Mouse (Mus musculus) spleen, adult 2 months (tissue): ENCODE results near the gene Rab29. TPM values are rescaled to one million over a fixed set of nuclear protein-coding genes. Genes with fewer than 3 reads are reported as not detected.
"Not testable (repeated sequence)": the region's sequence is repeated elsewhere in the genome, so short reads cannot be mapped to it uniquely, and the experiment has no call there.

Experiments used
- DNase-seq, 2 experiments: peaks; one replicate each; pipeline versions ENCODE4 v3.0.0 to v3.0.0-alpha.2; 2012 to 2021; ENCODE audit warnings: low spot score in 2 of 2, low read depth in 1 of 2
- H3K27ac ChIP-seq: fragments of 200-500 bp; 2 replicates; pipeline ENCODE4 v1.5.1; 2012; ENCODE audit warnings: low read length, inconsistent platforms; ENCODE audit not compliant: insufficient read depth
- H3K27me3 ChIP-seq: fragments of 200-500 bp; 2 replicates; pipeline ENCODE4 v1.6.1; 2012; ENCODE audit warnings: mild to moderate bottlenecking, moderate library complexity, low read length, inconsistent platforms; ENCODE audit not compliant: control insufficient read depth, insufficient read depth
- H3K36me3 ChIP-seq: fragments of 200-500 bp; 2 replicates; pipeline ENCODE4 v1.6.1; 2012; ENCODE audit warnings: mild to moderate bottlenecking, low read length, inconsistent platforms; ENCODE audit not compliant: control insufficient read depth, insufficient read depth
- H3K4me1 ChIP-seq: fragments of 200-500 bp; 2 replicates; pipeline ENCODE4 v1.6.1; 2011; ENCODE audit warnings: inconsistent platforms; ENCODE audit not compliant: control insufficient read depth, insufficient read depth, insufficient read length
- H3K4me3 ChIP-seq: fragments of 200-500 bp; 2 replicates; pipeline ENCODE4 v1.5.1; 2011; ENCODE audit warnings: mild to moderate bottlenecking, inconsistent platforms; ENCODE audit not compliant: insufficient read depth, insufficient read length; ENCODE audit errors: extremely low read depth
- CTCF ChIP-seq: fragments of 200-500 bp; IDR thresholded peaks from 2 replicates; pipeline ENCODE4 v1.5.1; 2011; ENCODE audit warnings: mild to moderate bottlenecking, inconsistent platforms; ENCODE audit not compliant: insufficient read depth, insufficient read length, insufficient replicate concordance; ENCODE audit errors: extremely low read depth
- POLR2A ChIP-seq: fragments of 200-500 bp; IDR thresholded peaks from 2 replicates; pipeline ENCODE4 v1.6.1; 2011; ENCODE audit warnings: low read depth, low read length, inconsistent platforms
- WGBS: fragments of 180-500 bp; shearing (Covaris S2); methylation state at CpG from one replicate; pipeline ENCODE4 v1.1.7; 2018; 5-methylcytosine and 5-hydroxymethylcytosine counted together
- polyA plus RNA-seq: library from polyadenylated mRNA; depleted of rRNA; stranded (reverse); fragments of >200 nt; gene quantifications from 2 replicates; pipeline ENCODE4 v1.2.3, GENCODE M21; 2012

Rab29 gene
- polyA plus RNA-seq, 1 experiment: 30.1 TPM

DNA sequence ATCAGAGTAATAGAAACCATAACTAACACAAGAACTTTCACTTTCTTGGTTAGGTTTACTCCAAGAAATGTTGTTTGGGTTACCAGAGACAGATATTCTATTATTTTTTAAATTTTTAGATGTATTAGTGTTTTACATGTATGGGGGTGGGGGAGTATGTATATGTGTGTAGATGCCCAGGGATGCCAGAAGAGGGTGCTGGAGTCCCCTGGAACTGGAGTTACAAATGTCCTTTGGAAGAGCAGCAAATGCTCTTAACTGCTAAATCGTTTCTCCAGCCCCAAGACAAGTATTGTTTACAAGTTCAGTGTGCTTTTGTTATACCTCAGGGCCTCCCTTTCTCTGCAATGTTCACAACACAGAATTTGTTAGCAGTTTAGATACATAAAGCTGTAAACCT, 38.5 kb downstream of the Rab29 start:
- H3K36me3 ChIP-seq: no peaks in the 10 kb centered on the region
- WGBS: 5% methylated on average over 1 of the region's 1 CpGs
- H3K27ac ChIP-seq: no peak overlapping the region
- H3K4me3 ChIP-seq: no peak overlapping the region
- DNase-seq: no peak
- no peaks in the 10 kb centered on the region for H3K27me3 ChIP-seq
- H3K4me1 ChIP-seq: no peaks in the 10 kb centered on the region
- no peak for TF ChIP-seq POLR2A

GRCm38 (mm10) chr1:131908456-131908855, 41.4 kb downstream of the Rab29 start:
- H3K27ac ChIP-seq: no peak overlapping the region
- no peaks in the 10 kb centered on the region for H3K36me3 ChIP-seq
- H3K4me1 ChIP-seq: peaks cover 4% of the 10 kb centered on the region; the same call in 1 of the 2 replicates
- no peak overlapping the region for H3K4me3 ChIP-seq
- no peaks in the 10 kb centered on the region for H3K27me3 ChIP-seq
- 65% methylated on average over 3 of the region's 3 CpGs for WGBS
- DNase-seq: no peak
- no peak for TF ChIP-seq POLR2A
- no peak for TF ChIP-seq CTCF

- not testable (repeated sequence) for DNase-seq, H3K36me3 ChIP-seq, H3K27ac ChIP-seq, H3K4me3 ChIP-seq, H3K4me1 ChIP-seq, H3K27me3 ChIP-seq
- 97% methylated on average over 2 of the region's 2 CpGs for WGBS
Observed at GRCm38 (mm10) chr1:131909236-131909635, 42.2 kb downstream of the Rab29 start.

- H3K4me1 ChIP-seq: peaks cover 4% of the 10 kb centered on the region; the same call in 1 of the 2 replicates
- WGBS: 1% methylated on average over 32 of the region's 35 CpGs
- 0 out of 2 replicates have a peak, but pooled peaks have one; percentile 8 for TF ChIP-seq CTCF
- TF ChIP-seq POLR2A: no peak
- DNase-seq: peak; percentile 99 to 100
- H3K27me3 ChIP-seq: no peaks in the 10 kb centered on the region
- H3K36me3 ChIP-seq: no peaks in the 10 kb centered on the region
- peak within 1 kb of the TSS; percentile 93 for H3K27ac ChIP-seq
- peak within 1 kb of the TSS; percentile 99 for H3K4me3 ChIP-seq
Observed at GRCm38 (mm10) chr1:131910001-131910648, 43.1 kb downstream of the Rab29 start, which contains the start of gene Nucks1. Nucks1 (plus strand) TSS chr1:131910534.

DNA sequence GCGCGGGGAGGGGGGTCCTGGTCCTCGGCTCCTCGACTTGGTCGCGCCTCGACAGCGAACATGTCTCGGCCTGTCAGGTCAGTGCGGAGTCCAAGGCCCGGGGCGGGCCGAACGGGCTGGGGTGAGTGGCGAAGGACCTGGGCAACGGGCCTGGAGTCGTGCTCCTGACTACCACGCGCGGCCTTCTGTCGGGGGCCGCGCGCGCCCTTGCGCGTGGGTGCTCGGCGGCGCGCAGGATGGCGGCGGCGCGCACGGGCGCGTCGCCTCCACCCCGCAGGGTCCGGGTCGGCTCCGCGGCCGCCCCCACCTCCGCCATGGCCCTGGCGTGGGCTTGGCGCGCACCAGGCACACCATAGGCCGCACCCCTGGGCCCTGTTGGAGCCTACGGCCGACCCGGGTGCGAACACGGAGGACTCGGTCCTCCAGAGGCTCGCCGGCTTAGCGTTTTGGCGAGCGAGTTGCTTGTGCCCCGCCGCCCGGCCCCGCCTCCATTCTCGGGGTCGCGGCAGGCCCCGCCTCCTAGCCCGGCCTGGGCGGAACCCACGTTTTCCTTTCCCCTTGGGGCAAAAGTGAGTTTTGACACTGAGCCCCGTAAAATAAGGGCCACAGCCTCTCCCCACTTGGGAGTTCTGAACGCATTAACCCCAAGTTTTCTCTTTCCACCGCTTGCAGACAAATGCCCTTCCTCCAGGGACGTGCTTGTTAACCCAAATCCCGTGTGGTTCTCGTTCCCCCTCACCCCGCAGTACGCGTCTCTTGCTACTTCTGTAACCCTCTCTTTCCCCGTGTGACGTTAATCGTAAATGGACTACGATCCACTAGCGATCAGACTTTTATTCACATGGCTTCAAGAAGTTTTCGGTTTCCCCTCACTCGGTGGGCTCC, 43.9 kb downstream of the Rab29 start:
- WGBS: under 1% methylated on average over 84 of the region's 88 CpGs
- Histone ChIP-seq H3K4me3 (peak overlapping the region; percentile 99), H3K36me3 (no peaks in the 10 kb centered on the region), H3K27ac (peak overlapping the region; percentile 93), H3K27me3 (no peaks in the 10 kb centered on the region), H3K4me1 (peaks cover 4% of the 10 kb centered on the region; the same call in 1 of the 2 replicates)
- TF ChIP-seq POLR2A (no peak; the same call in 1 of the 2 replicates), CTCF (no peak)
- DNase-seq: peak; percentile 53 to 83

DNA sequence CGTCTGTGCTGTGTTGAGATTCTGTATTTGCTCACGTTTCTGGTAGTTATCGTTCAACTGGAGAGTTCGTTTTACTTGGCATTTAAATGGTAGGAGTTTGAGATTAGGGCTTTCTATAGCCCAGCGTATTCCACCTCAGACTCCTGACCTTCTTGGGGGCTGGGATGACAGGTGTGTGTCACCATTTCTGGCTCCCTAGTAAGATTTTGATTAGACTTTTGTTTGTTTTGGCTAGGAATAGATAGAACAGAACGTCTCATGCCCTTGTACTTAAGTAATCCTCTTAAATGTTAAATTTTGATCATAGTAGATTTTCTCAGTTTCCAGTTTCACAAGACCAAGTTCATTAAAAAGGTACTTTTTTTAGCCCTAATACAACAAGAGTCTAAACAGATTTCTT, 50.6 kb downstream of the Rab29 start:
- H3K36me3 ChIP-seq: peaks cover 10% of the 10 kb centered on the region
- WGBS: 73% methylated on average over 6 of the region's 6 CpGs
- no peak overlapping the region for H3K4me3 ChIP-seq
- H3K27ac ChIP-seq: no peak overlapping the region
- no peak for TF ChIP-seq CTCF
- no peak for TF ChIP-seq POLR2A
- H3K4me1 ChIP-seq: no peaks in the 10 kb centered on the region; the same call in 1 of the 2 replicates
- no peaks in the 10 kb centered on the region for H3K27me3 ChIP-seq
- DNase-seq: no peak

- WGBS: 99% methylated on average over 2 of the region's 2 CpGs
- DNase-seq: no peak
- Histone ChIP-seq H3K27ac (no peak overlapping the region), H3K4me3 (no peak overlapping the region), H3K4me1 (no peaks in the 10 kb centered on the region; the same call in 1 of the 2 replicates), H3K36me3 (peaks cover 14% of the 10 kb centered on the region), H3K27me3 (no peaks in the 10 kb centered on the region)
- TF ChIP-seq POLR2A: no peak
- no peak for TF ChIP-seq CTCF
Observed at GRCm38 (mm10) chr1:131919052-131919451, 52.0 kb downstream of the Rab29 start.
